ENCODE assay signal across 1 mouse cellular context in the genomic region with DNA sequence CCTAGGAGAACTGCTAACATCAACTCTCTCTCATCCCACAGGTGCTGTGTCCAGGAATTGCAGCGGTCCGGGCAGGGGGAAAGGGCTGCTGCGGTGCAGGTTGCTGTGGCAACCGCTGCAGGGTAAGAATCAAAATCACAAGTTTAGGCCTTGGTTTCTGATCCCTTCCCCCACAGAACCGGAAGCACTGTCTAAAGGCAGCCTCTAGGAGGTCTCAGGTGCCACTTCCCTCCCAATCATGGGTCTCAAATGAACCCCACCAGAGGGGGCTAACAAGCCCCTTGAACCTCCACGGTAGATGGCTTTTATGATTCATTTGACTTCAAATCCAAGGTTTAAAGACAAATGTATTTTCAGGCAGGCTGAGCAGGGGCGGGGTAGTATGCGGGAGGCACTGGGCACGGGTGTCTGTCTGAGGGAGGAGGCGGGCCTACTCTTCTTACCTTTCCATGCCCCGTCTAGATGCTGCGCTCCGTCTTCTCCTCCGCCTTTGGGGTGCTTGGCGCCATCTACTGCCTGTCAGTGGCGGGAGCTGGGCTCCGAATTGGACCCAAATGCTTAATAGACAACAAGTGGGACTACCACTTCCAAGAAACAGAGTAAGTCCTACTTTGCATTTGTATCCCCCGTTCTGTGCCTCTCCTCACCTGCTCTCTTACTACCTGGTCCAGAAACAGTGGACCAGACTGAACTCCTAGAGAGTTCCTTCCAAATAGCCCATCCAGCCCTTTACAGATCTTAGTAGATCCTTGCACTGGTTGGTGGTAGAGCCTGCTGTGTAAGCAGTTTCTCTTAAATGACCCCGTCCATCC.
TF ChIP-seq lines count a peak whose summit lies in the region.

No protein-coding gene starts in this region.

TF ChIP-seq in MEL, 35 proteins besides CTCF, POLR2A, EP300 and RAD21 (continued from another document):
- no peak for TF ChIP-seq USF2 (IDR thresholded peaks at IDR 0.05; ENCODE audit: borderline replicate concordance in 1 of 2, insufficient read depth in 1 of 2, low read depth in 1 of 2, low read length in 2 of 2)
- TF ChIP-seq MAZ (IDR thresholded peaks at IDR 0.05; ENCODE audit: low read depth, low read length): peak; percentile 64; the same call in 1 of the 2 replicates
- TF ChIP-seq ZMIZ1 (IDR thresholded peaks at IDR 0.05; ENCODE audit: low read depth, low read length): no peak
- TF ChIP-seq UBTF (IDR thresholded peaks at IDR 0.05; ENCODE audit: borderline replicate concordance, insufficient read depth, low read depth, low read length): no peak
- TF ChIP-seq NELFE (IDR thresholded peaks at IDR 0.05; ENCODE audit: low read depth, low read length): no peak
- TF ChIP-seq MAX (IDR thresholded peaks at IDR 0.05; ENCODE audit: low read length): no peak
- no peak for TF ChIP-seq KAT2A (conservative IDR thresholded peaks at IDR 0.05; ENCODE audit: low read depth, low read length)
- no peak for TF ChIP-seq GABPA (IDR thresholded peaks at IDR 0.05; ENCODE audit: low read depth, low read length)
- TF ChIP-seq SMC3 (IDR thresholded peaks at IDR 0.05; ENCODE audit: low read depth, low read length): peak; percentile 89
- TF ChIP-seq BHLHE40 (IDR thresholded peaks at IDR 0.05; ENCODE audit: borderline replicate concordance, low read depth, low read length): no peak
- TF ChIP-seq GATA1 (IDR thresholded peaks at IDR 0.05; ENCODE audit: low read depth, low read length): no peak
- no peak for TF ChIP-seq TBP (IDR thresholded peaks at IDR 0.05; ENCODE audit: low read depth, low read length)
- peak; percentile 65; the same call in 1 of the 2 replicates for TF ChIP-seq ZC3H11A (IDR thresholded peaks at IDR 0.05; ENCODE audit: low read depth, low read length)
- TF ChIP-seq E2F4 (IDR thresholded peaks at IDR 0.05; ENCODE audit: borderline replicate concordance, low read depth, low read length): no peak
- 0 out of 2 replicates have a peak, but pooled peaks have one; percentile 15 for TF ChIP-seq TCF12 (IDR thresholded peaks at IDR 0.05; ENCODE audit: low read depth, low read length)
- no peak for TF ChIP-seq POLR2AphosphoS5 (IDR thresholded peaks at IDR 0.05; ENCODE audit: borderline replicate concordance, low read depth, low read length)
- TF ChIP-seq POLR2AphosphoS2 (IDR thresholded peaks at IDR 0.05; ENCODE audit: low read length): no peak
- TF ChIP-seq MAFK (IDR thresholded peaks at IDR 0.05; ENCODE audit: borderline replicate concordance, low read depth, low read length): no peak
TF ChIP-seq in MEL: peak in this region for 5.
